Mouse (Mus musculus): Measurements from ENCODE around the gene Eya3. TPM values are rescaled to one million over a fixed set of nuclear protein-coding genes. Genes with fewer than 3 reads are reported as not detected.
A peak's percentile ranks its signal among the peaks of the same experiment; 100 is the strongest.

Gene Eya3
- total and polyA plus RNA-seq, 3 experiments = 21.7 to 270 (median 38.2) TPM

DNA sequence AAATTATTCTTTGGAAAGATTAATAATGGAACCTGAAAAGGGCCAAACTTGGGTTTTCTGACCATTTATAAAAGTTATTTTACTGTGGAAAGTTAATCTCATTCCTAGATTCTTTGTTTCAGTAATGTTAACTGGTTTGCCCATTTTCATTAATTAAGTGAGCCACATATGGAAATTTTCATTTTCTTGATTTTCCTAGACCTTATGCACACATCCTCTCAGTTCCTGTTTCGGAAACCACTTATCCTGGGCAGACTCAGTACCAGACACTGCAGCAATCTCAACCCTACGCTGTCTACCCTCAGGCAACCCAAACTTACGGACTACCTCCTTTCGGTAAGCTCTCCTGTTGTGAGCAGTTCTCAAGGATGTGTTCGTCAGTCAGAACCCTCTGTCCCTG lies 33.9 kb downstream of the Eya3 start:
- no peaks in the 10 kb centered on the region for H3K9me3 ChIP-seq (replicated peaks; ENCODE audit: insufficient read depth, low read length)
- no peak overlapping the region for H3K27ac ChIP-seq (ENCODE audit: control insufficient read depth, low read depth, low read length)
- no peaks in the 10 kb centered on the region for H3K4me1 ChIP-seq (ENCODE audit: control insufficient read depth in 1 of 2, insufficient read depth in 2 of 2, low read length in 2 of 2)
- H3K4me3 ChIP-seq (ENCODE audit: control insufficient read depth in 1 of 2, insufficient read depth in 1 of 2, low read depth in 2 of 2, low read length in 2 of 2) = no peak overlapping the region
- H3K27me3 ChIP-seq (ENCODE audit: control insufficient read depth in 1 of 2, insufficient read depth in 2 of 2, low read length in 2 of 2) = no peaks in the 10 kb centered on the region
- H3K9ac ChIP-seq (ENCODE audit: control insufficient read depth, low read depth, low read length, poor library complexity, severe bottlenecking) = no peak overlapping the region
- TF ChIP-seq CHD2 (IDR thresholded peaks at IDR 0.05; ENCODE audit: low read length) (no peak), CTCF (IDR thresholded peaks at IDR 0.05 in 2 of 3, conservative IDR thresholded peaks at IDR 0.05 in 1 of 3; ENCODE audit: control insufficient read depth in 1 of 3, insufficient read depth in 1 of 3, low read depth in 2 of 3, low read length in 3 of 3, poor library complexity in 1 of 3, severe bottlenecking in 1 of 3) (no peak), ELF1 (IDR thresholded peaks at IDR 0.05; ENCODE audit: low read depth, low read length) (no peak), MAZ (IDR thresholded peaks at IDR 0.05; ENCODE audit: low read depth, low read length) (no peak), MYC (IDR thresholded peaks at IDR 0.05; ENCODE audit: low read depth, low read length) (no peak), UBTF (IDR thresholded peaks at IDR 0.05; ENCODE audit: borderline replicate concordance, insufficient read depth, low read depth, low read length) (no peak), ZMIZ1 (IDR thresholded peaks at IDR 0.05; ENCODE audit: low read depth, low read length) (no peak), EP300 (IDR thresholded peaks at IDR 0.05; ENCODE audit: low read depth in 1 of 2, low read length in 2 of 2) (no peak)
- peaks cover 0 to 19% of the 10 kb centered on the region in 2 experiments; a peak in 2 of 4 replicates for H3K36me3 ChIP-seq (ENCODE audit: control insufficient read depth in 1 of 2, insufficient read depth in 2 of 2, low read length in 2 of 2)
- no peak for DNase-seq (ENCODE audit: low read depth, low spot score)
- H3K79me2 ChIP-seq (ENCODE audit: control insufficient read depth, insufficient read depth, low read length, poor library complexity) = no peaks in the 10 kb centered on the region

DNA sequence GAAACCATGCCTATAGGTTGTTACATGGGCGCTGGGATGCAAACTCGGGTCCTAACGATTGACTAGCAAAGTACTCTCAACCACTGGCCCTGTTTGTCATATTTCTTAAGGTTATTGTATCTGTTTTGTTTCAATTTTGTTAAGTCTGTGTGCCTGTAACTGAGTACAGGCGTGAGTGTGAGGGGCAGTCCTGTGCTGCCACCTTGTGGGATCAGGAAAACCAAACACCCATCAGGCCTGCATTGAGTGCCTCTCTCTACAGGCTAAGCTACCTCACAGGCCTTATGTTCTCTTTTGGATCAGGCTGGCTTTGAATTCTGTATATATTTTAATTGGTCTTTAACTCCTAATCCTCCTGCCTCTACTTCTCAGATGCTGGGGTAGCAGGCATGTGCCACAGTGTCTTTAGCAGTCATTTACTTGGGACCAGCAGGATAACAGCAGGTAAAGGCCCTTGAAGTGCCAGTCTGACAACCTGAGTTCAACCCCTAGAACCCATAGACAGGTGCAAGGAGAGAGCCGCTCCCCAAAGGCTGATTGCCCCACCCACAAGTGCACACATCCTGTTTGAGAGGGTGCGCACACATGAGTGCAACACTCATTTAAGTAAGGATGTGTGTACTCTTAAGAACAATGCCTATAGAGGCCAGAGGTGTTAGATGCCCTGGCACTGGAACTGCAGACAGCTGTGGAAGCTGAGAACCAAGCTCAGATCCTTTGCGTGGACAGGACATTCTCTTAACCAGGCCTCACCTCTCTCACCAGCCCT lies 38.2 kb downstream of the Eya3 start:
- H3K79me2 ChIP-seq (ENCODE audit: control insufficient read depth, insufficient read depth, low read length, poor library complexity) = no peaks in the 10 kb centered on the region
- no peak overlapping the region for H3K4me3 ChIP-seq (ENCODE audit: control insufficient read depth in 1 of 2, insufficient read depth in 1 of 2, low read depth in 2 of 2, low read length in 2 of 2)
- no peaks in the 10 kb centered on the region for H3K27me3 ChIP-seq (ENCODE audit: control insufficient read depth in 1 of 2, insufficient read depth in 2 of 2, low read length in 2 of 2)
- H3K9me3 ChIP-seq (replicated peaks; ENCODE audit: insufficient read depth, low read length) = no peaks in the 10 kb centered on the region
- H3K27ac ChIP-seq (ENCODE audit: control insufficient read depth, low read depth, low read length) = no peak overlapping the region
- TF ChIP-seq CTCF (IDR thresholded peaks at IDR 0.05 in 2 of 3, conservative IDR thresholded peaks at IDR 0.05 in 1 of 3; ENCODE audit: control insufficient read depth in 1 of 3, insufficient read depth in 1 of 3, low read depth in 2 of 3, low read length in 3 of 3, poor library complexity in 1 of 3, severe bottlenecking in 1 of 3) = peak; percentile 51 to 67 (median 66)
- TF ChIP-seq E2F4 (IDR thresholded peaks at IDR 0.05; ENCODE audit: borderline replicate concordance, low read depth, low read length) = no peak
- peak; percentile 9; the same call in 1 of the 2 replicates for TF ChIP-seq ZC3H11A (IDR thresholded peaks at IDR 0.05; ENCODE audit: low read depth, low read length)
- peak; percentile 60 for TF ChIP-seq SMC3 (IDR thresholded peaks at IDR 0.05; ENCODE audit: low read depth, low read length)
- no peak for TF ChIP-seq ELF1 (IDR thresholded peaks at IDR 0.05; ENCODE audit: low read depth, low read length)
- no peak for TF ChIP-seq SIN3A (IDR thresholded peaks at IDR 0.05; ENCODE audit: low read length)
- TF ChIP-seq RAD21 (IDR thresholded peaks at IDR 0.05; ENCODE audit: low read depth, low read length) = peak; percentile 68
- no peak for TF ChIP-seq TCF12 (IDR thresholded peaks at IDR 0.05; ENCODE audit: low read depth, low read length)
- no peak overlapping the region for H3K9ac ChIP-seq (ENCODE audit: control insufficient read depth, low read depth, low read length, poor library complexity, severe bottlenecking)
- peak; percentile 51 for DNase-seq (ENCODE audit: low read depth, low spot score)
- H3K36me3 ChIP-seq (ENCODE audit: control insufficient read depth in 1 of 2, insufficient read depth in 2 of 2, low read length in 2 of 2) = peaks cover 0 to 12% of the 10 kb centered on the region in 2 experiments; a peak in 2 of 4 replicates
- H3K4me1 ChIP-seq (ENCODE audit: control insufficient read depth in 1 of 2, insufficient read depth in 2 of 2, low read length in 2 of 2) = no peaks in the 10 kb centered on the region
